14 mouse cellular contexts compared by ENCODE assay signal in genomic region chr11:117204606-117205005, GRCm38 (mm10). TPM values are rescaled to one million over a fixed set of nuclear protein-coding genes. Genes with fewer than 3 reads are reported as not detected.
DNase-seq lines count a peak whose midpoint lies in the region; ATAC-seq lines count a peak whose summit lies in the region.
"Had no signal": no experiment of that assay in that cellular context is flagged by ENCODE, and none has a peak within 500 bp of the region (broad histone marks: within the 10 kb centered on the region; RNA-seq: fewer than 3 reads in every experiment).

No protein-coding gene starts in this region.

- DNase-seq in heart, embryonic 10.5 days (ENCODE audit: low spot score): no peak
- no peak for DNase-seq in heart, postnatal 4 days
- DNase-seq in embryo, embryonic 9.5 days (ENCODE audit: extremely low spot score): no peak
- no peak for DNase-seq in heart, adult 9 months (ENCODE audit: low spot score in 2 of 2)
- DNase-seq in cerebellum, adult 9-11 months: no peak
- DNase-seq: layer of hippocampus, adult 9-11 months had no signal

- H3K4me3 ChIP-seq in heart, embryonic 10.5 days: no peak overlapping the region
- no peak overlapping the region for H3K4me3 ChIP-seq in intestine, embryonic 16.5 days (ENCODE audit: low read length)
- no peak overlapping the region for H3K4me3 ChIP-seq in limb, embryonic 12.5 days (replicated peaks)
- H3K4me3 ChIP-seq in stomach, embryonic 14.5 days (ENCODE audit: low read depth, low read length): no peak overlapping the region
- H3K4me3 ChIP-seq: embryonic facial prominence, embryonic 12.5 days; forebrain, embryonic 13.5 days; limb, embryonic 15.5 days; neural tube, embryonic 12.5 days had no signal

- no peaks in the 10 kb centered on the region for H3K36me3 ChIP-seq in heart, embryonic 10.5 days
- no peaks in the 10 kb centered on the region for H3K36me3 ChIP-seq in intestine, embryonic 16.5 days (ENCODE audit: control insufficient read depth, insufficient read depth, low read length)
- no peaks in the 10 kb centered on the region for H3K36me3 ChIP-seq in limb, embryonic 12.5 days
- H3K36me3 ChIP-seq in stomach, embryonic 14.5 days (ENCODE audit: control insufficient read depth, insufficient read depth, low read length): no peaks in the 10 kb centered on the region
- H3K36me3 ChIP-seq: embryonic facial prominence, embryonic 12.5 days; limb, embryonic 15.5 days; neural tube, embryonic 12.5 days had no signal

- peak overlapping the region; percentile 27; the same call in 1 of the 2 replicates for H3K4me2 ChIP-seq in intestine, embryonic 16.5 days (ENCODE audit: low read depth, low read length)
- H3K4me2 ChIP-seq in limb, embryonic 12.5 days: no peak overlapping the region
- no peak overlapping the region for H3K4me2 ChIP-seq in stomach, embryonic 14.5 days (replicated peaks; ENCODE audit: low read depth, low read length)
- H3K4me2 ChIP-seq: embryonic facial prominence, embryonic 12.5 days; forebrain, embryonic 13.5 days; limb, embryonic 15.5 days; neural tube, embryonic 12.5 days had no signal

- no peaks in the 10 kb centered on the region for H3K9me3 ChIP-seq in heart, embryonic 10.5 days
- no peaks in the 10 kb centered on the region for H3K9me3 ChIP-seq in intestine, embryonic 16.5 days (ENCODE audit: control insufficient read depth, low read length)
- H3K9me3 ChIP-seq in limb, embryonic 12.5 days: 0 out of 2 replicates have a peak, but pooled peaks cover 4% of the 10 kb centered on the region
- no peaks in the 10 kb centered on the region for H3K9me3 ChIP-seq in stomach, embryonic 14.5 days (ENCODE audit: control insufficient read depth, low read depth, low read length)
- H3K9me3 ChIP-seq: embryonic facial prominence, embryonic 12.5 days; forebrain, embryonic 13.5 days; limb, embryonic 15.5 days; neural tube, embryonic 12.5 days had no signal

- WGBS in heart, embryonic 10.5 days: 74% methylated on average over 8 of the region's 8 CpGs
- WGBS in intestine, embryonic 16.5 days: 80% methylated on average over 8 of the region's 8 CpGs
- WGBS in limb, embryonic 12.5 days: 88% methylated on average over 8 of the region's 8 CpGs
- WGBS in stomach, embryonic 14.5 days: 80% methylated on average over 8 of the region's 8 CpGs

- peak overlapping the region; percentile 49 for H3K27ac ChIP-seq in heart, embryonic 10.5 days
- H3K27ac ChIP-seq in intestine, embryonic 16.5 days (ENCODE audit: low read length): peak overlapping the region; percentile 83
- H3K27ac ChIP-seq in limb, embryonic 12.5 days: 0 out of 2 replicates have a peak overlapping the region, but pooled peaks have one; percentile 42
- H3K27ac ChIP-seq in stomach, embryonic 14.5 days (ENCODE audit: low read length): peak overlapping the region; percentile 6; the same call in 1 of the 2 replicates
- H3K27ac ChIP-seq: embryonic facial prominence, embryonic 12.5 days; forebrain, embryonic 13.5 days; limb, embryonic 15.5 days; neural tube, embryonic 12.5 days had no signal

- ATAC-seq in intestine, embryonic 16.5 days: peak; percentile 71
- ATAC-seq in limb, embryonic 12.5 days (ENCODE audit: insufficient number of reproducible peaks, insufficient read depth, low FRiP score, low TSS enrichment, low read depth): no peak
- ATAC-seq in stomach, embryonic 14.5 days (ENCODE audit: insufficient number of reproducible peaks, insufficient read depth, low FRiP score, low read depth): no peak
- ATAC-seq: forebrain, embryonic 13.5 days; midbrain, embryonic 16.5 days had no signal

- H3K27me3 ChIP-seq in heart, embryonic 10.5 days (ENCODE audit: insufficient read depth, poor library complexity, severe bottlenecking): peaks cover 48% of the 10 kb centered on the region
- H3K27me3 ChIP-seq in intestine, embryonic 16.5 days (replicated peaks; ENCODE audit: control insufficient read depth, insufficient read depth, low read length): no peaks in the 10 kb centered on the region
- peaks cover 39% of the 10 kb centered on the region for H3K27me3 ChIP-seq in limb, embryonic 12.5 days
- H3K27me3 ChIP-seq in stomach, embryonic 14.5 days (ENCODE audit: control insufficient read depth, insufficient read depth, low read length): 0 out of 2 replicates have a peak, but pooled peaks cover under 1% of the 10 kb centered on the region

- peaks cover 69% of the 10 kb centered on the region for H3K4me1 ChIP-seq in heart, embryonic 10.5 days
- H3K4me1 ChIP-seq in intestine, embryonic 16.5 days (ENCODE audit: control insufficient read depth, insufficient read depth, low read length): peaks cover 33% of the 10 kb centered on the region
- peaks cover 54% of the 10 kb centered on the region for H3K4me1 ChIP-seq in limb, embryonic 12.5 days (replicated peaks)
- peaks cover 18% of the 10 kb centered on the region for H3K4me1 ChIP-seq in stomach, embryonic 14.5 days (ENCODE audit: control insufficient read depth, insufficient read depth, low read length)

- H3K9ac ChIP-seq in intestine, embryonic 16.5 days (ENCODE audit: low read depth, low read length): peak overlapping the region; percentile 44
- H3K9ac ChIP-seq in limb, embryonic 12.5 days (replicated peaks): no peak overlapping the region
- H3K9ac ChIP-seq in stomach, embryonic 14.5 days (replicated peaks; ENCODE audit: low read depth, low read length): no peak overlapping the region
- H3K9ac ChIP-seq: embryonic facial prominence, embryonic 12.5 days; forebrain, embryonic 13.5 days; limb, embryonic 15.5 days; neural tube, embryonic 12.5 days had no signal

RNA-seq across cellular contexts. Expression of gene Sept9, which starts 5.1 kb away (rescaled TPM):
- 148 and 164 TPM in 2 replicates for polyA plus RNA-seq in heart, embryonic 10.5 days (2016; fragmentation: Nextera tagmentation; extraction: Ambion mirVana)
- total RNA-seq in heart, postnatal 4 days (2021): 10 to 100 TPM; 76.7 to 77.4 TPM
- polyA plus RNA-seq in intestine, embryonic 16.5 days (2015; fragmentation: Nextera tagmentation; extraction: Ambion mirVana): 183 and 191 TPM in 2 replicates
- 230 and 234 TPM in 2 replicates for polyA plus RNA-seq in limb, embryonic 12.5 days (2016; fragmentation: Nextera tagmentation; extraction: Ambion mirVana)
- 106 and 109 TPM in 2 replicates for polyA plus RNA-seq in stomach, embryonic 14.5 days (2014; fragmentation: Nextera tagmentation; extraction: Ambion mirVana)

Comparison
In these comparisons a context has a peak if more than half of its experiments do, and no peak if none do; other contexts are left out.
1. H3K27ac ChIP-seq: peak in every context shown above with its lines; median percentile 83 in intestine, embryonic 16.5 days; 49 in heart, embryonic 10.5 days; 42 in limb, embryonic 12.5 days; 6 in stomach, embryonic 14.5 days.